In genomic region chr11:24726331-24726730, GRCm38 (mm10) we compare ENCODE assay signal across 23 mouse cellular contexts.
DNase-seq lines count a peak whose midpoint lies in the region; ATAC-seq and TF ChIP-seq lines count a peak whose summit lies in the region.
"Had no signal": no experiment of that assay in that cellular context is flagged by ENCODE, and none has a peak within 500 bp of the region (broad histone marks: within the 10 kb centered on the region; RNA-seq: fewer than 3 reads in every experiment).

No protein-coding gene starts in this region.

- no peaks in the 10 kb centered on the region for H3K27me3 ChIP-seq in cerebellum, adult 2 months (ENCODE audit: control insufficient read depth, insufficient read depth, low read length)
- H3K27me3 ChIP-seq in forebrain, embryonic 16.5 days (replicated peaks; ENCODE audit: control insufficient read depth, insufficient read depth, low read length) = no peaks in the 10 kb centered on the region
- no peaks in the 10 kb centered on the region for H3K27me3 ChIP-seq in forebrain, postnatal 0 days (ENCODE audit: insufficient read depth, low read length)
- H3K27me3 ChIP-seq in midbrain, embryonic 11.5 days (ENCODE audit: control insufficient read depth, insufficient read depth, low read length) = no peaks in the 10 kb centered on the region
- no peaks in the 10 kb centered on the region for H3K27me3 ChIP-seq in midbrain, embryonic 15.5 days (replicated peaks)
- H3K27me3 ChIP-seq: embryonic facial prominence, embryonic 13.5 days; heart, embryonic 15.5 days; intestine, embryonic 15.5 days had no signal

- no peaks in the 10 kb centered on the region for H3K4me1 ChIP-seq in cerebellum, adult 2 months (ENCODE audit: control insufficient read depth, insufficient read depth, low read length)
- H3K4me1 ChIP-seq in forebrain, embryonic 16.5 days (replicated peaks; ENCODE audit: control insufficient read depth, insufficient read depth, low read length) = peaks cover 12% of the 10 kb centered on the region
- peaks cover 3% of the 10 kb centered on the region; the same call in 1 of the 2 replicates for H3K4me1 ChIP-seq in forebrain, postnatal 0 days (ENCODE audit: insufficient read depth)
- H3K4me1 ChIP-seq in midbrain, embryonic 11.5 days (ENCODE audit: control insufficient read depth, insufficient read depth, low read length) = no peaks in the 10 kb centered on the region
- H3K4me1 ChIP-seq in midbrain, embryonic 15.5 days = 0 out of 2 replicates have a peak, but pooled peaks cover 1% of the 10 kb centered on the region
- H3K4me1 ChIP-seq: embryonic facial prominence, embryonic 13.5 days; heart, embryonic 15.5 days; intestine, embryonic 15.5 days had no signal

- H3K4me2 ChIP-seq in forebrain, embryonic 16.5 days (ENCODE audit: low read length) = no peak overlapping the region
- H3K4me2 ChIP-seq in forebrain, postnatal 0 days (ENCODE audit: low read depth) = no peak overlapping the region
- H3K4me2 ChIP-seq in midbrain, embryonic 11.5 days = no peak overlapping the region
- H3K4me2 ChIP-seq in midbrain, embryonic 15.5 days = no peak overlapping the region
- H3K4me2 ChIP-seq: embryonic facial prominence, embryonic 13.5 days; heart, embryonic 11.5 days; heart, embryonic 15.5 days; hindbrain, embryonic 14.5 days; intestine, embryonic 15.5 days had no signal

- H3K4me3 ChIP-seq in cerebellum, adult 2 months (replicated peaks; ENCODE audit: insufficient read depth, low read depth, low read length) = no peak overlapping the region
- no peak overlapping the region for H3K4me3 ChIP-seq in forebrain, embryonic 16.5 days (replicated peaks; ENCODE audit: low read length)
- H3K4me3 ChIP-seq in forebrain, postnatal 0 days (ENCODE audit: low read depth, low read length) = no peak overlapping the region
- H3K4me3 ChIP-seq in midbrain, embryonic 11.5 days (ENCODE audit: low read depth, low read length) = no peak overlapping the region
- no peak overlapping the region for H3K4me3 ChIP-seq in midbrain, embryonic 15.5 days
- H3K4me3 ChIP-seq: embryonic facial prominence, embryonic 13.5 days; heart, adult 2 months; heart, embryonic 15.5 days; hindbrain, embryonic 10.5 days; intestine, embryonic 15.5 days had no signal

- WGBS in cerebellum, adult 2 months = 7% methylated on average over 3 of the region's 3 CpGs
- 30% methylated on average over 3 of the region's 3 CpGs for WGBS in forebrain, embryonic 16.5 days
- 24% methylated on average over 3 of the region's 3 CpGs for WGBS in forebrain, postnatal 0 days
- WGBS in midbrain, embryonic 11.5 days = 25% methylated on average over 3 of the region's 3 CpGs
- WGBS in midbrain, embryonic 15.5 days = 30% methylated on average over 3 of the region's 3 CpGs

- TF ChIP-seq POLR2A in cerebellum, adult 2 months (IDR thresholded peaks at IDR 0.05; ENCODE audit: borderline replicate concordance, insufficient read depth, low read length) = no peak

- ATAC-seq in forebrain, embryonic 16.5 days = no peak
- no peak for ATAC-seq in forebrain, postnatal 0 days
- no peak for ATAC-seq in midbrain, embryonic 11.5 days (ENCODE audit: low FRiP score)
- no peak for ATAC-seq in midbrain, embryonic 15.5 days (replicated peaks)
- ATAC-seq: CD4-positive, CD25-positive, alpha-beta regulatory T cell, adult 4 months; intestine, embryonic 15.5 days had no signal

- peak; percentile 10 to 13 for DNase-seq in cerebellum, adult 2 months
- DNase-seq in cerebellum, adult 11 months = no peak
- peak; percentile 9 to 16 for DNase-seq in cerebellum, postnatal 36 days
- DNase-seq in cerebellum, postnatal 4 days (ENCODE audit: low spot score in 2 of 2) = no peak
- no peak for DNase-seq in forebrain, postnatal 0 days
- peak; percentile 79 for DNase-seq in midbrain, embryonic 11.5 days (ENCODE audit: low spot score, missing footprints)
- DNase-seq: adrenal gland, adult 8-10 months; adrenal gland, postnatal 36 days; B cell, adult 2 months; cerebellum, adult 11-12 months; gastrocnemius, postnatal 10 days; heart, adult 2 months; kidney, adult 18-20 months had no signal

- H3K9ac ChIP-seq in forebrain, embryonic 16.5 days (replicated peaks; ENCODE audit: low read depth, low read length) = no peak overlapping the region
- H3K9ac ChIP-seq in forebrain, postnatal 0 days = no peak overlapping the region
- H3K9ac ChIP-seq in midbrain, embryonic 11.5 days (ENCODE audit: low read length) = no peak overlapping the region
- H3K9ac ChIP-seq in midbrain, embryonic 15.5 days = no peak overlapping the region
- H3K9ac ChIP-seq: embryonic facial prominence, embryonic 13.5 days; heart, embryonic 15.5 days; hindbrain, embryonic 14.5 days; intestine, embryonic 15.5 days had no signal

- no peak overlapping the region for H3K27ac ChIP-seq in cerebellum, adult 2 months (ENCODE audit: insufficient read depth, low read length)
- H3K27ac ChIP-seq in forebrain, embryonic 16.5 days (ENCODE audit: low read length) = peak overlapping the region; percentile 6; the same call in 1 of the 2 replicates
- no peak overlapping the region for H3K27ac ChIP-seq in forebrain, postnatal 0 days (ENCODE audit: low read depth, low read length)
- no peak overlapping the region for H3K27ac ChIP-seq in midbrain, embryonic 11.5 days (ENCODE audit: low read depth, low read length)
- H3K27ac ChIP-seq in midbrain, embryonic 15.5 days = no peak overlapping the region
- H3K27ac ChIP-seq: embryonic facial prominence, embryonic 13.5 days; heart, adult 2 months; heart, embryonic 15.5 days; hindbrain, embryonic 10.5 days; hindbrain, embryonic 14.5 days; intestine, embryonic 15.5 days had no signal

- H3K36me3 ChIP-seq in forebrain, embryonic 16.5 days (ENCODE audit: control insufficient read depth, insufficient read depth) = no peaks in the 10 kb centered on the region
- H3K36me3 ChIP-seq in forebrain, postnatal 0 days (ENCODE audit: insufficient read depth) = no peaks in the 10 kb centered on the region
- H3K36me3 ChIP-seq in midbrain, embryonic 11.5 days (ENCODE audit: control insufficient read depth, insufficient read depth, low read length) = no peaks in the 10 kb centered on the region
- no peaks in the 10 kb centered on the region for H3K36me3 ChIP-seq in midbrain, embryonic 15.5 days (replicated peaks)
- H3K36me3 ChIP-seq: embryonic facial prominence, embryonic 13.5 days; G1E; heart, embryonic 15.5 days; hindbrain, embryonic 10.5 days; intestine, embryonic 15.5 days had no signal

- no peaks in the 10 kb centered on the region for H3K9me3 ChIP-seq in forebrain, embryonic 16.5 days (ENCODE audit: control insufficient read depth, low read length)
- H3K9me3 ChIP-seq in forebrain, postnatal 0 days (ENCODE audit: low read length) = no peaks in the 10 kb centered on the region
- no peaks in the 10 kb centered on the region for H3K9me3 ChIP-seq in midbrain, embryonic 11.5 days (ENCODE audit: control insufficient read depth, low read length)
- no peaks in the 10 kb centered on the region for H3K9me3 ChIP-seq in midbrain, embryonic 15.5 days
- H3K9me3 ChIP-seq: embryonic facial prominence, embryonic 13.5 days; G1E; heart, embryonic 15.5 days; hindbrain, embryonic 10.5 days; intestine, embryonic 15.5 days had no signal

- TF ChIP-seq CTCF in cerebellum, adult 2 months (IDR thresholded peaks at IDR 0.05; ENCODE audit: borderline replicate concordance, insufficient read depth, low read depth, low read length) = no peak
- TF ChIP-seq CTCF in forebrain, postnatal 0 days (IDR thresholded peaks at IDR 0.05; ENCODE audit: low read depth) = no peak

Comparison
In these comparisons a context has a peak if more than half of its experiments do, and no peak if none do; other contexts are left out.
1. DNase-seq: peak in cerebellum, adult 2 months (2 of 2), cerebellum, postnatal 36 days (2 of 2) and midbrain, embryonic 11.5 days (single experiment); none in cerebellum, adult 11 months (single experiment), cerebellum, postnatal 4 days (0 of 2) and forebrain, postnatal 0 days (single experiment).